Mouse (Mus musculus) adrenal gland, postnatal 4 days (tissue): ENCODE measurements around the gene Inpp4a. TPM values are rescaled to one million over a fixed set of nuclear protein-coding genes. Genes with fewer than 3 reads are reported as not detected.
A peak's percentile ranks its signal among the peaks of the same experiment; 100 is the strongest.

Source experiments
- DNase-seq, 2 experiments: peaks; one replicate each; pipeline ENCODE4 v3.0.0; 2021 to 2022; ENCODE audit warnings: low spot score in 2 of 2, mixed read lengths in 2 of 2
- total RNA-seq, 2 experiments: library from RNA; stranded (reverse); gene quantifications; 2 replicates each; pipeline ENCODE4 v1.2.3; 2021

The Inpp4a gene
- total RNA-seq, 2 experiments from 2014 or later: 25.1 to 29.7 TPM

DNA sequence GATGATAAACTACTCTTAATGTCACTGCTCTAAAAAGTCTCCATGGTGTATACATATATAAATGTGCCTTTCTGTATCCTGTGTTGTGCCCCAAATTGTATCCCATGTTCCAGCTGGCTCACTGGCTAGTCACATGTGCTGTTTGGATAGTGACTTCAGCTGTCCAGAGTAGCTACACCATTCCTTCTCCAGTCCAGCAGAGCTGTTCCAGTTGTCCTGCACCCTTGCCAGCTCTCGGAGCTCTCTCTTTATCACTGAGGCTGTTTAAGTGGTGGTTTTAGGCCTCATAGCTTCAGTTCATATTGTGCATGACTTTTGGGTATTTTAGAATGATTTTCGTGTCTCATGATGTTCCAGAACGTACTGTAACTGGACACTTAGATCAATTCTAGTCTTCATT is 55.8 kb downstream of the Inpp4a start:
- DNase-seq: no peak

DNA sequence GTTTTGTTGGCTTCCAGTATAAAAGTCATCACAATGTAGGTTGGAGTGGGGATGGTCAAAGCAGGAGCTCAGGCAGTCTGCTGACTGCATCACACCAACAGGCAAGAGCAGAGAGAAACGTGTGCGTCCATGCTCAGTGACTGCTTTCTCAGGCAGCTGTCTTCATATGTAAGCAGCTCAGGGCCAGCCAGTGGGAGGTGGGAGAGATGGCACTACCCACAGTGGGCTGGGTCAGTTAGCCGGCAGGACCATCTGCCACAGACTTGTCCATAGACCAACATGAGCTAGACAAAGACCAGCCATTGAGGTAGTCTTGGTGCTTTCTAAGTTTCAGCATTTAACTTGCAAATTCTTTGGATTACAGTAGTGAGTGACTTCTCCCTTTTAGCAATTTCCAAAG is 56.6 kb downstream of the Inpp4a start:
- DNase-seq: no peak

DNA sequence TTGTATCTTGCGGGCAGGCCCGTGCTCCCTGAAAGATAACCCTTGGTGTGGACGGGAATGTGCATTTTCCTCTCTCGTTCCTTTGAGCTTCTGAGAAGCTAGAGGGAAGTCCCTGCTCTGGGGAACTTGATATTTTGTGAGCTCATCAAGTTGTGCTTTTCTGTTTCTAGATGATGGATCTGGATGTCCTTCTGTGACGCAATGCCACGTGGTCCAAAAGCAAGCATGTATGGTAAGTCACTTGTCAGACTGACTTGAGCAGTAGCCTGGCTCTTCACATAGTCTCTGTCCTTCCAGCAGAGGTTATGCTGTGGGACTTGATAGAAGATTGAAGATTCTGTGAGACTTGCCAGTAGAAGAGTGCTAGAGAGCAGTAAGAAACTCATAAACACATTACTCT is 57.5 kb downstream of the Inpp4a start:
- DNase-seq: no peak

DNA sequence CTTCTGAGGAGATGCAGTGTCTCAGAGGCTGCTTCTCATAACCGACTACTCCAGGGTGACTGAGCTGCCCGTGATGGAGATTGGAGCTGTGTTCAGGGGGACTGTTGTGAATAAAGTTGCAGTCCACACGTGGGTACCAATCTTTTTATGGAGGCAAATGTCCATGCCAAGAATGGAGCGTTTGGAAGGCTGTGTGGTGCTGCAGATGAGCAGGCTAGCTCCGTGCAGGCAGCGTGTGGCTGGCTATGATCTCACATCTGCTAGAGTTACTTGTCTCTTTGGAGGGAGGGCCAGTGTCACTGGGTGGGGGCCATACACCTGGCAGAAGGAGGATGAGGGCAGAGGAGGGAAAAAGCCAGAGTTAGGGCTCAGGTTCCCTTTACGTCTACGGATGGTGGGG is 59.0 kb downstream of the Inpp4a start:
- DNase-seq: no peak

DNA sequence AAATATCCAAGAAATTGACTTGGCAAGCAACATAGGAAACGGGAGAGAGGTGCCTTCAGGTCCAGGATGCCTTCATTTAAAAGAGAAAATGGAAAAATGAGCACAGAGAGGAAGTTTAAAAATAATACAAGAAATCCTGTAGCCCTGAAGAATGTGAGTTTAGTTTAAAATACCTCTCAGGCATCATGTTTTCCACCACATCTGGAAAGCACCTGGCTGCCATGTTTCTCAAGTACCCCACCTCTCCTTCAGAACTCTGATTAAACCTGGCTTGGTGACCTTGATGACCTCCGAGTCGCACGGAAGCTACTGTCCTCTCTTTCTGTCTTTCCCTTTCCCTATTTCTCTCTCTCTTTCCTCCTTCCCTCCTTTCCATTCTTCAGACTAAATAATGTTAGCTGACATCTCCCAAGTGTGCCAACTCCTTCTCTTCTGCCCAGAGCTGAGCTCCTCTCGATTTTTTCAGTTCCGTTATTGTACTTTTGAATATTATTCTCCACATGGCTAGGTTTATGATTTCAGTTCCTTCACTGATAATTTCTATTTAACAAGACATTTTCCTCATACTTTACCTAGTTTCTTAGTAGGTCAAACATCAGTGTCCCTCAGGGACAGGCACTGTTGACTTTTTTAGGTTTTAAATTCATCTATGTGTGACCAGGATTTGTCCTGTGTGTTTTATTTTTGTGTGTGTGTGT is 59.9 kb downstream of the Inpp4a start:
- DNase-seq: no peak

DNA sequence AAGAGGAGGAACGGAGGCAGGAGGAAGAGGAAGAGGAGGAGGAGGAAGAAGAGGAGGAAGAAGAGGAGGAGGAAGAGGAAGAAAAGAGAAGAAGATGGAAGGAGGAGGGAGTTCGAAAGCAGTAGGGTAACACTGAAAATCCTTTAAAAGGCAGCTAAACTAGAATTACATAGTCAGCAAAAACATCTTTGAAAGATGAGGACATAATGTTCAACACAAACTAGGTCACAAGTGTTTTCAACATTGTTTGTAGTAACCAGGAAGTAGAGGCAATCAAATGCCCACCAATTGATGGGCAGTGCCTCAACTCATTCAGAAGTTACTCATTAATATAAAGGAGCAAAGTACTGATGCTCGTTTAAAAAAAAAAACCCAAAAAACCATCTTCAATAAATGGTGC is 61.1 kb downstream of the Inpp4a start:
- no peak for DNase-seq

DNA sequence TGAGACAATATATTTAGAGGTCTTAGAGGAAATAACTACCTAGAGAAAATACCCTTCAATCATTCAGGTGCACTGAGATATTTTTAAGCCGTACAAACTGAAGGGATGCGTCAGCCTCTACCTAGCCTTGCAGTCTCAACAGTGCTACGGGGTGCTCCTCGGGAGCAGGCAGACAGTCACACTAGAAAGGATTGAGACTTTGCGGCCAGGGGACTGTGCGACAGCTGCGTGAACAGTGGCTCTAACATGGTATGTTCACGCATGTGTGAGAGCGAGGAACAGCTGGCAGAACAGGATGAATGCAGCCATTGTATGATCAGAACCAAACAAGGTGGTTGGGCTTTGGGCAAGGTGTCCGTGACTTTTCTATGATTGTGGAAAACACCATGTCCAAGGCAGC is 63.1 kb downstream of the Inpp4a start:
- no peak for DNase-seq

DNA sequence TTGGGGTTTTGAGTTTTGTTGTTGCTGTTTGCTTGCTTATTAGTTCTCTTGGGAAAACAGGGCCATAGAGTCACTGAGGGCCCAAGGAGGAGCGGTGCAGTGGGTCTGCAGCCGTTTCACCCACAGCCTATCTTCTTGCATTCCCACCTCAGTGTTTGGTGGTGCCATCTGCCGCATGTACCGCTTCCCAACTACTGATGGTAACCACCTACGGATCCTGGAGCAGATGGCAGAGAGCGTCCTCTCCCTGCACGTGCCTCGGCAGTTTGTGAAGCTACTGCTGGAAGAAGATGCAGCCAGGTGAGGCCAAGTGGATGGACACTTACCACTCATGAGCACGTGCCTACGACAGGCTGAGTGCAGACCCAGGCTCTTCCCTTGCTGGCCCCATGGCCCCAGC is 68.5 kb downstream of the Inpp4a start:
- DNase-seq: no peak

DNA sequence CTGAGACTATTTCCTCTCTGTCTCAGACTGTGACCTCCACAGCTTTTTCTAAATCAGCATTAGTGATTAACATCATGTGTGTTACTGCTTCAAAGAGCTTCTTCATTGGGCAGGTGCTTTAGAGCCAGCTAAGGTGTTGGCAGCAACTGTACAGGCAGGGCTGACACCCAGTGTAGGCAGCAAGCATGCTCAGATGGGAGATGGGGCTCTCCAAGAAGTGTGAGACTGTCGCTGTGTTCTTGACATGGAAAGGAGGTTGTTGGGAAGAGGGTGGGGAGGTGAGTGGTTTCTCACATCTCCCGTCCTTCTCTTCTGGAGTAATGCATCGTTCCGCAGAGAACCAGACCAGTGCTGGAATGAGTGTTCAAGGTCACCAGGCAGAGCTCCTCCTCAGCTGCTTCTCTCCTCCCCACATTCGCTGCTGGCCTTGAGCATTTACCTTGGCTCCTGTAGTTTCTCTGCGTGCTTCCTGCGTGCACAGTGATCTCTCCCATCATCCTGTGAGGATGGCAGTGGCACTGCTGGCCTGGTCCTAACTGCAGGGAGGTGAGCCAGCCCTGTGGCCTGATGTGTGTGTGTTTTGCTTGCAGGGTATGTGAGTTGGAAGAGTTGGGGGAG is 69.2 kb downstream of the Inpp4a start:
- DNase-seq: no peak

DNA sequence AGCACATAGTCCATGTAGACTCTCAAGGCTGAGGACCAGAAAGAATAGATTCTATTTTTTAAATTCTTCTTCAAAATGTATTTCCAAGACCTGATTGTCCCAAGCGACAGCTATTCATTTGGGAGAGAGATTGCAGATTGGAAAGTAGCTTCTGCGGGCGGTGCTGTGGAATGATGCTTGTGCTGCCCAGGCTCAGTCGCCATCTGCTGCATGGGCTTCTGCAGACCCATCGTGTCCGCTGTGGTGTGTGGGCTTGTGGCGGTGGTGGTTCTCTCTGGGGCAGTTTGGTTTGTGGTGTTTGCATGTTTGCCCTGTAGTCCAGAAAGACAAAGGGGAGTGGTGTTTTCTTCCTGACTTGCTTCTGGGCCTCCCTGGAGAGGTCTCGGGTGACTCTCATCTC is 76.5 kb downstream of the Inpp4a start:
- no peak for DNase-seq

DNA sequence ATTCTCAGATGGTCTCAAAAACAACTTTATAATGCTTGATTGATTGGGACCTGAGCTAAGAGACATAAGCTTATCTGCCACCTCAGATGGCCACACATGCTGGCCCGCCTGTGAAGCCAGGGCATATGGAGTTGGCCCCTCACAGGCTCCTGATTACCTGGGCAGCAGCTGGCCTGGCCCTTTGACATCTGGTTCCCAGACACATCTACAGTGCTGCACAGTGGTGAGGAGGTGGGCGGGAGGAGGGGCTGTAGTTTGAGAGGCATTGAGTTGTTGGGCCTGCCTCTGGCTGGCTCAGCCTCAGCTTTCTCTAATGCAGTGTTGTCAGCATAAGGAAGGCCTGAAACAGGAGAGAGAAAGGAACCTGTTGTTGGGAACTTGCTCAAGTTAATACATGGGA is 77.1 kb downstream of the Inpp4a start:
- no peak for DNase-seq

DNA sequence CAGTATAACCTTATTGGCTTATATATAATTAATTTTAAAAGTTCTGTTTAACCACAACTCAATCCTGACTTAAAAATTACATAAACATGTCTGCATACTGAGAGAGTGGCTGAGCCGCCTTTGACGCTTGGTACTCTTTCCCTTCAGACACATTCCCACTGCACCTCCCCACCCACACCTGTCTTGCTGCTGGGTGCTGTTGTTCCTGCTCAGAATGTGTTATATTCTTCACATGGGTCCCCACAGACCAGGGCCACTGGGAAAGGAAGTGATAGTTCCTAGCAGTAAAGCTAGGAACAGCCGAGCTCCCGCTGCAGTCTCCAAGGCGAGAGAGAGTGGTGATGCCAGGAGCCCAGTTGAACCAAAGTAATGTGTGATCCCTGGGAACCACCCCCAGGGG is 78.4 kb downstream of the Inpp4a start:
- DNase-seq: no peak

DNA sequence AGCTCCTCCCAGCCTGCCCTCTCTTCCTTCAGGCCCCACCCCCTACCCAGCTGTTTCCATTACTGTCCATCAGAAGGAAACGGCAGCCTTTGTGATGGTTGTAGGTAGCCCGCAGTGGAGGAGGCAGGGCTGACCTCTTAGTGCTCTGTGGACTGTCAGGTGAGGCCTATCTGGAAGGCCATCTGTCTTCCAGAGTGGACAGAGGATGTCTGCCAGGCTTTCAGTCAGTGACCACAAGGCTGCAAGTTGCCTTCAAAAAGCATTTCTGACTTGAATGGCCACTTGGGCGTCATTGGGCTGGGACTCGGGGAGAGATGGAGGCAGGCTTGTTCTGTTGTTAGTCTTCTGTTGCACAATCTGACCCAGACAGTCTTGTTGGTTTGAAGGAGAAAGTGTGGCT is 79.9 kb downstream of the Inpp4a start:
- no peak for DNase-seq

DNA sequence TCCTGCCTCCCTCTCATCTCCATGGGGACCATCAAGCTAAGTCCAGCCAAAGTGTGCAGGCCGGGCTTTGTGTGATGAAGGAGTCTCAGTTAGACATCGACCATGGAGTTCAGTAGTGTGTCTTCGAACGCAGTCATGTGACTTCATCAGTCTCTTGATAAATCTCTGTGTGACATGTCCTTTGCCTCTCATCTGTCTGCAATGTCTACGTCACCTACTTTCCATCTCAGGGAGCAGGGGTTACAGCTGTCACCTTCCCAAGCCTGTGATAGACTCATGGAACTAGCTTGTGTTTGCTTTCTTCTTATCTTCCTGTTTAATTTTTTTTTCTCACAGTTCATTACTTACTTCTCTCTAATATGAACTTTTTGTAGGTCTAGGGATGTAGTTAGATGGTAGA is 81.2 kb downstream of the Inpp4a start:
- DNase-seq: no peak

DNA sequence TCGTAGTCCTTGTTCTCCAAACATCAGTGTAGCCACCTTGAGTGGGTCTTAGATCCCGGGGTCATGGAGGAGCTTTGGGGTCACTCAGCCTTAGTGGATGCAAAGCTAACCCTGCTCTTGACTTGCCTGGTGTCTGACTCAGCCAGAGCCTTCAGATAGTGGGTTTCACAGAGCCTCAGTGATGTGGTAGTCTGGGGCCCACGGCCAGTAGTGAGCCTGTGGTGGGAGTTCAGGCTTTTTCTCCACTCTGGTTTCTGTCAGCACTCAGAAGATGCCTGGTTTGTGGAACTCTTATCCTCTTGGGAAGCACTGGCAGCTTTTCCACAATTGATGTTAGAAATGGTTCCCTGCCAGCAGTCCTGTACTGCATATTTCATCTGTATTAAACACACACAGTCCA is 84.6 kb downstream of the Inpp4a start:
- no peak for DNase-seq

DNA sequence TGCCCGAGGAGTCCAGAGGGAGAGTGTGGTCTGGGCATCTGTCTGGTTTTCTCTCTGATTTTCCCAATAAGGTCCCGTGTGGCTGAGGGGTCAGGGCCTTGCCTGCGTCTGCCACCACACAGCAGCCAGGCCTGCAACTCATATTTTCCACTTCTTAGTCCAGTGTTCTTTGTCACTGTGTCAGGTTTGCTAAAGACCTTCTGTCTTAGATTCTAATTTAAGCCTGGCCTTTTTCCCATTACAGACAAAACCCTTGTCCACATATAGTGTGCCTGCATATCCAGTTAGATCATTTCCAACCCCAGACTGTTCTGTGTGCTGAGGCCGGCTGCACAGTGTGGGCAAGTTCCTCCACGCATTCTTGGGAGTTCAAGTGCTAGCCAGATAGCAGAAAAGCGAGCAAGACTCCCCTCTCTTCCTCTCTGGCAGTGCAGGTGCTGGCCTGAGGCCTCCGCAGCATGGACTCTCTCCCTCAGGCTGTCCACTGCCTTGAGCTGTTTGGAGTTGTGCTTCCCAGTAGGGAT is 86.8 kb downstream of the Inpp4a start:
- DNase-seq: no peak

DNA sequence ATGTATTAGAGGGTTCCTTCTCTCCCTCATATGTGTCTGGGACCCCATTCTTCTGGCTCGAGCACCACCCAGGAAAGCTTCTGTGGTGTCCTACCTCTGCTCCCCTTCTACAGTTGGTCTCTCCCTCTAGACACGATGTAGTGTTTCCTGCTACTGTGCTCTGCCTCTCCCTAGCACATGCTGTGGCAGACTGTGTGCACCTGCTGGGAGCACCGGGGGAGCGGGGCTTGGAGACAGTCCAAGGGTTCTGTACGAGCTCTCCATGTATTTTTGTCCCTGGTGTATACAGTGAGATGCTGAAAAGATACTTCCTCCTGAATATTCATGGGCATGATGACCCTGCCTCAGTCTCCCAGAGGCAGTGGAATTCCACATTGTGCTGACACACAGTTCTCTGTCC is 93.5 kb downstream of the Inpp4a start:
- no peak for DNase-seq

DNA sequence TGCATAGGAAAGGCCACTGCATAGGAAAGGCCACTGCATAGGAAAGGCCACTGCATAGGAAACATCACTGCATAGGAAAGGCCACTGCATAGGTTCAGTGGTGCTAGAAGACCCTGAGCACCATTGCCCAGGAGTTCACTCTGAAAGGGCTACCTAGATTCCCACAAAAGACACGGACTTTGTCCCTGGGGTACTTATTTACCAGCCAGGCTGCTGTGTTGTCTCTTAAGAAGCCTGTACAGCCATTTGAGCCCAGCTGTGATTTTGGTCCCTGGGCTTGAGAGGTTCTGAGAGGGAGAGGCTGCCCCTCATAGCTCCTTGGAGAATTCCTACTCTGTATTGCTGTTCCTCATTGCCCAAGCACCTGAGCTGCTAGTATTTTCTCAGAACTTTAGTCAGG is 96.8 kb downstream of the Inpp4a start:
- no peak for DNase-seq

DNA sequence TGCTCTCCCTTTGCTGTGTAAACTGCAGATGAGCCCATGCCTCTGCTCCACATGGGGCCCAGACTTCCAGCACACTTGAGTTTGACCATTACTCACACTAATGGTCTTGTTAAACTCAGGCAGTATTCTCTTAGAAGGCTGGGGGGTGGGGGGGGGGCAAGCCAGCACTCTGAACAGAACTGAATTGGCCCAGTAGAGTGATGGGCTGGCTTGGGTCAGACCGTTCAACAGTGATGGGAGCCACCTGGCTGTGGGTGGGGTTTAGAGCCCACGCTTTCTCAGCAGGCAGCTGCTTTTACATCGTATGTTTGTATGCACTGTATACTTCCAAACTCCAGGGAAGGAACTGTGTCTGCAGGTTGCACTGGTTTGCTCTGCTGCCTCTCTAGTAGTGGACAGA is 99.3 kb downstream of the Inpp4a start:
- DNase-seq: no peak

DNA sequence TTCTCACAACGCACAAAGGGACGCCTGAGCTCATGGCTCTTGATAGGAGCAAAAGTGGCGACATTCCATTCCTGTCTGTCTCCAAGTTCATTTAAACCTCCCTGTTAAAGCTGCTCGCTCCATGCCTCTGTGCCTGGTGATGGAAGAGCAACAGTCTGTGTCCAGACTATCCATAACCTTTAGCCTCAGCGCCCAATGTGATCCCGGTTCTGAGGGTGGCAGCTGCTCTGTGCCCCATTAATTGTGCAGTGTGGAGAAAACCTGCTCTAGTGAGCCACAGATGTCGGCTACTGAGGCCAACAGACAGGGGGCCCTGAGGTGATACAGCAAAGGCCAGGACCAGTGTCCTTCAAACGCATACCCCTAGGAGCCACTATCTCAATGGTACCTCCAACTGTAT is 100.1 kb downstream of the Inpp4a start:
- DNase-seq: no peak

DNA sequence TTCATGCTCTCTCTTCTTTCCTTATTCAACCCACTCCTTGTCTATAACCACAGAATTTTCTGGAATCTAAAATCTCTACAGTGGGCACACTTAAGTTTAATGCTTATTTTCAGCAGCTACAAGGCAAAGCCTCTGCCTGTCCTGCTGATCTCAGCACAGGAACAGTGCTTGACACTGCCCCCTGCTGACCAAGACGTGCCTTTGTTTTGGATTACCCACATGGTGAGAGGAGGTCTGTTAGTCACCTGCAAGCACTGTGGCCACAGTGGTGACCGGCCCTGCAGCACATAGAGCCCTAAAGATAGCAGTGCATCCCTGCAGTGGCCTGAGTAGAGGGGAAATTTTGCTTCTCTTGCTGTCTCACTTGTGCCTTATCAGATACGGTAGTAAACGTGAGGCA is 102.0 kb downstream of the Inpp4a start:
- peak in 1 of 2 experiments; percentile 42 for DNase-seq

DNA sequence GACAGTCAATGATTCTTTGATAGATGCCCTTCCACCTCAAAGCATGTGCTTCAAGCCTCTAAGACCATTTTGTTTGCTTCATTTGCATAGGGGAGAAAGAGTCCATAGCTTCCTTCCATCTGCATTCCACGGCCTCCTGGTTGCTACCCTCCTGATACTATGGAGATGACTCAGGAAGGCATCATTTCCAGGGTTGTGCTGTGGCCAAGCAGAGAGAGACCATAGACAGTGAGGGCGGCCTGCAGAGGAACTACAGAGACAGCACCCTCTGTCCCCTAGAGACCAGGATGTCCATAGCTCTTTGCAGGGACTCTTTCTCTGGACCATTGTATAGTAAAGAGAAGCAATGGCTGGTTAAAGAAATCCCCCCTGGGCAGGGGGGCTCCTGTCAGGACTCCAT is 105.5 kb downstream of the Inpp4a start:
- DNase-seq: no peak

DNA sequence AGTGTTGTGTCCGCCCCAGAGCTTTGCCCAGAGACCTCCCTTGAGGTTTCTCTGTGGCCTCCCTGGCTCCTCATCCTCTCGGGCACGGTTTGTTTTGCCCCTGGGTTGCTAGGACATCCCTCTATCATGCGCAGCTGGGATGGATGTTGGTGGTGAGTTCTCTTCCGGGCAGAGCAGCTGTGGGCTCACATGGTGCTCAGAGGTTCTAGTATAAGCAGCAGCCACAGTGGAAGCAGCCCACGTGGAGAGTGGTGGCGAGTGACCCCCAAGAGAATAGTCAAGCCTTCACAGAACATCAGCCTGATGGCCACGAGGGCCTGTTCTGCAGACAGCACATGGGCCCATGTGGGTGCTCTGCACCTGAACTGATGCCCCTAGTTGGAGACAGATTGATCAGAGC is 107.6 kb downstream of the Inpp4a start:
- no peak for DNase-seq
